In the genomic region with DNA sequence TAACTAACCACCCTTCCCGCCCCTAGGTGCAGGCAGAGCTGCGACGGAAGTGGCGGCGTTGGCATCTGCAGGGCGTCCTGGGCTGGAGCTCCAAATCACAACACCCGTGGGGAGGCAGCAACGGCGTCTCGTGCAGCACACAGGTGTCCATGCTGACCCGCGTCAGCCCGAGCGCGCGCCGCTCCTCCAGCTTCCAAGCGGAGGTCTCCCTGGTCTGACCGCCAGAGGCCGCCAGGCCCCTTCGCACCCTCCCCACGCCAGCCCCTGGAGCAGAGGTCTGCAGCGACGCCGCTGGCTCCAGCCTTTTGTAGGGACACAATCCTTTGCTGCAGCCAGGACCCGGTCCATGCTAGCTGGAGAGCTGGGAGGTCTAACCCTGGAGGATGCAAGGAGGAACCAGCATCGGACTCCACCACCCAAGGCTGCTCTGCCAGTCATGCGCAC, we compare ENCODE assay signal across 8 mouse cellular contexts. TPM values are rescaled to one million over a fixed set of nuclear protein-coding genes. Genes with fewer than 3 reads are reported as not detected.
A peak's percentile ranks its signal among the peaks of the same experiment; 100 is the strongest.
DNase-seq lines count a peak whose midpoint lies in the region; ATAC-seq and TF ChIP-seq lines count a peak whose summit lies in the region.

No protein-coding gene starts in this region.

- peak; percentile 48 to 65 for DNase-seq in cerebellum, postnatal 4 days (ENCODE audit: low spot score in 2 of 2)
- DNase-seq in cerebellum, adult 8-10 months: no peak
- peak; percentile 90 for DNase-seq in embryo, embryonic 11 days
- peak; percentile 62 to 72 for DNase-seq in heart, adult 18-20 months
- DNase-seq in liver, postnatal 0 days: peak; percentile 69
- peak; percentile 61 to 62 for DNase-seq in thymus, adult 18-20 months

- H3K27me3 ChIP-seq in intestine, embryonic 16.5 days (replicated peaks; ENCODE audit: control insufficient read depth, insufficient read depth, low read length): peaks cover 4% of the 10 kb centered on the region; the same call in 1 of the 2 replicates
- peaks cover 36% of the 10 kb centered on the region for H3K27me3 ChIP-seq in liver, postnatal 0 days (ENCODE audit: insufficient read depth, low read length)
- peaks cover 33% of the 10 kb centered on the region for H3K27me3 ChIP-seq in neural tube, embryonic 12.5 days (replicated peaks)

- peak overlapping the region; percentile 42 for H3K4me3 ChIP-seq in intestine, embryonic 16.5 days (ENCODE audit: low read length)
- H3K4me3 ChIP-seq in liver, postnatal 0 days (ENCODE audit: low read depth, low read length): peak overlapping the region; percentile 25
- H3K4me3 ChIP-seq in neural tube, embryonic 12.5 days: peak overlapping the region; percentile 27

- peak overlapping the region; percentile 69 for H3K4me2 ChIP-seq in intestine, embryonic 16.5 days (ENCODE audit: low read depth, low read length)
- peak overlapping the region; percentile 66 for H3K4me2 ChIP-seq in liver, postnatal 0 days (ENCODE audit: low read depth, low read length)
- peak overlapping the region; percentile 62 for H3K4me2 ChIP-seq in neural tube, embryonic 12.5 days (replicated peaks)

- peak; percentile 68 for ATAC-seq in intestine, embryonic 16.5 days
- peak; percentile 38 for ATAC-seq in liver, postnatal 0 days
- ATAC-seq in neural tube, embryonic 12.5 days (ENCODE audit: low FRiP score, low read depth): peak; percentile 55; the same call in 1 of the 2 replicates

- TF ChIP-seq EP300 in liver, postnatal 0 days (IDR thresholded peaks at IDR 0.05; ENCODE audit: low read depth): no peak

- H3K9ac ChIP-seq in intestine, embryonic 16.5 days (ENCODE audit: low read depth, low read length): peak overlapping the region; percentile 57
- H3K9ac ChIP-seq in liver, postnatal 0 days (replicated peaks): no peak overlapping the region
- H3K9ac ChIP-seq in neural tube, embryonic 12.5 days: 0 out of 2 replicates have a peak overlapping the region, but pooled peaks have one; percentile 29

- H3K27ac ChIP-seq in intestine, embryonic 16.5 days (ENCODE audit: low read length): no peak overlapping the region
- 0 out of 2 replicates have a peak overlapping the region, but pooled peaks have one; percentile 3 for H3K27ac ChIP-seq in liver, postnatal 0 days (ENCODE audit: low read depth)
- H3K27ac ChIP-seq in neural tube, embryonic 12.5 days: no peak overlapping the region

- 3% methylated on average over 28 of the region's 28 CpGs for WGBS in intestine, embryonic 16.5 days
- under 1% methylated on average over 28 of the region's 28 CpGs for WGBS in liver, postnatal 0 days (ENCODE audit: insufficient replicate concordance)
- under 1% methylated on average over 28 of the region's 28 CpGs for WGBS in neural tube, embryonic 12.5 days

- no peaks in the 10 kb centered on the region for H3K9me3 ChIP-seq in intestine, embryonic 16.5 days (ENCODE audit: control insufficient read depth, low read length)
- no peaks in the 10 kb centered on the region for H3K9me3 ChIP-seq in liver, postnatal 0 days (ENCODE audit: low read length)
- no peaks in the 10 kb centered on the region for H3K9me3 ChIP-seq in neural tube, embryonic 12.5 days

- peaks cover 24% of the 10 kb centered on the region for H3K4me1 ChIP-seq in intestine, embryonic 16.5 days (ENCODE audit: control insufficient read depth, insufficient read depth, low read length)
- peaks cover 29% of the 10 kb centered on the region for H3K4me1 ChIP-seq in liver, postnatal 0 days (ENCODE audit: insufficient read depth)
- H3K4me1 ChIP-seq in neural tube, embryonic 12.5 days: peaks cover 17% of the 10 kb centered on the region

- no peaks in the 10 kb centered on the region for H3K36me3 ChIP-seq in intestine, embryonic 16.5 days (ENCODE audit: control insufficient read depth, insufficient read depth, low read length)
- no peaks in the 10 kb centered on the region for H3K36me3 ChIP-seq in liver, postnatal 0 days (replicated peaks; ENCODE audit: insufficient read depth, low read length)
- no peaks in the 10 kb centered on the region for H3K36me3 ChIP-seq in neural tube, embryonic 12.5 days

- peak; percentile 81 for TF ChIP-seq CTCF in liver, postnatal 0 days (IDR thresholded peaks at IDR 0.05; ENCODE audit: low read depth)

RNA-seq across cellular contexts. Expression of a gene that starts 26.9 kb away (rescaled TPM):
- total RNA-seq in heart, adult 18-20 months (2021): 1 to 10 TPM; 1.3 to 1.7 TPM
- polyA plus RNA-seq in intestine, embryonic 16.5 days (2015; fragmentation: Nextera tagmentation; extraction: Ambion mirVana): 6.8 and 8.9 TPM in 2 replicates
- 3.1 and 3.4 TPM in 2 replicates for polyA plus RNA-seq in liver, postnatal 0 days (2015; fragmentation: Nextera tagmentation; extraction: Ambion mirVana)
- 0.16 and 0.31 TPM in 2 replicates for polyA plus RNA-seq in neural tube, embryonic 12.5 days (2016; fragmentation: Nextera tagmentation; extraction: Ambion mirVana)

RNA-seq across cellular contexts. Expression of a gene that starts 27.5 kb away (rescaled TPM):
- total RNA-seq in heart, adult 18-20 months (2021): not detected
- polyA plus RNA-seq in intestine, embryonic 16.5 days (2015; fragmentation: Nextera tagmentation; extraction: Ambion mirVana): not detected in 2 replicates
- polyA plus RNA-seq in liver, postnatal 0 days (2015; fragmentation: Nextera tagmentation; extraction: Ambion mirVana): 0.12 TPM in 2 replicates
- not detected in 2 replicates for polyA plus RNA-seq in neural tube, embryonic 12.5 days (2016; fragmentation: Nextera tagmentation; extraction: Ambion mirVana)

RNA-seq across cellular contexts. Expression of a gene that starts 35.9 kb away (rescaled TPM):
- 1 to 10 TPM; 5.2 to 6.2 TPM for total RNA-seq in heart, adult 18-20 months (2021)
- polyA plus RNA-seq in intestine, embryonic 16.5 days (2015; fragmentation: Nextera tagmentation; extraction: Ambion mirVana): 16.1 and 16.4 TPM in 2 replicates
- 3.6 and 4.4 TPM in 2 replicates for polyA plus RNA-seq in liver, postnatal 0 days (2015; fragmentation: Nextera tagmentation; extraction: Ambion mirVana)
- polyA plus RNA-seq in neural tube, embryonic 12.5 days (2016; fragmentation: Nextera tagmentation; extraction: Ambion mirVana): 21.5 and 23.5 TPM in 2 replicates

RNA-seq across cellular contexts. Expression of a gene that starts 40.8 kb away (rescaled TPM):
- total RNA-seq in heart, adult 18-20 months (2021): 100 to 1,000 TPM; 117 to 129 TPM
- polyA plus RNA-seq in intestine, embryonic 16.5 days (2015; fragmentation: Nextera tagmentation; extraction: Ambion mirVana): 124 and 144 TPM in 2 replicates
- 112 and 119 TPM in 2 replicates for polyA plus RNA-seq in liver, postnatal 0 days (2015; fragmentation: Nextera tagmentation; extraction: Ambion mirVana)
- polyA plus RNA-seq in neural tube, embryonic 12.5 days (2016; fragmentation: Nextera tagmentation; extraction: Ambion mirVana): 131 and 134 TPM in 2 replicates

RNA-seq across cellular contexts. Expression of a gene that starts 49.6 kb away (rescaled TPM):
- 10 to 100 TPM; 26.2 to 32.4 TPM for total RNA-seq in heart, adult 18-20 months (2021)
- 44.8 and 46.3 TPM in 2 replicates for polyA plus RNA-seq in intestine, embryonic 16.5 days (2015; fragmentation: Nextera tagmentation; extraction: Ambion mirVana)
- 14.9 and 17.3 TPM in 2 replicates for polyA plus RNA-seq in liver, postnatal 0 days (2015; fragmentation: Nextera tagmentation; extraction: Ambion mirVana)
- 57.6 and 64.5 TPM in 2 replicates for polyA plus RNA-seq in neural tube, embryonic 12.5 days (2016; fragmentation: Nextera tagmentation; extraction: Ambion mirVana)
